Mouse (Mus musculus) stomach, embryonic 14.5 days (tissue): Measurements from ENCODE around the gene Mrps18c. TPM values are rescaled to one million over a fixed set of nuclear protein-coding genes. Genes with fewer than 3 reads are reported as not detected.

Experiments
- ATAC-seq: fragments of 200-750 bp; cut with Nextera tagmentation; 2 replicates; pipeline ENCODE4 v1.8.0; 2017; ENCODE audit warnings: low read depth, moderate TSS enrichment; ENCODE audit not compliant: insufficient number of reproducible peaks, insufficient read depth, low FRiP score
- H3K27ac ChIP-seq: fragments of 300-500 bp; sonication (generic); 2 replicates; pipeline ENCODE4 v1.5.1; 2014; ENCODE audit warnings: mild to moderate bottlenecking, low read length, moderate library complexity, mixed read lengths
- H3K27me3 ChIP-seq: fragments of 300-500 bp; sonication (generic); 2 replicates; pipeline ENCODE4 v1.6.1; 2014; ENCODE audit warnings: low read length, control low read depth, mixed read lengths; ENCODE audit not compliant: control insufficient read depth, insufficient read depth
- H3K36me3 ChIP-seq: fragments of 300-500 bp; sonication (generic); 2 replicates; pipeline ENCODE4 v1.6.1; 2014; ENCODE audit warnings: mild to moderate bottlenecking, control low read depth, low read length, moderate library complexity, mixed read lengths; ENCODE audit not compliant: control insufficient read depth, insufficient read depth
- H3K4me1 ChIP-seq: fragments of 300-500 bp; sonication (generic); 2 replicates; pipeline ENCODE4 v1.6.1; 2014; ENCODE audit warnings: low read length, control low read depth, mixed read lengths; ENCODE audit not compliant: control insufficient read depth, insufficient read depth
- H3K4me2 ChIP-seq: fragments of 300-500 bp; sonication (generic); replicated peaks from 2 replicates; pipeline ENCODE4 v1.6.1; 2014; ENCODE audit warnings: low read depth, low read length, control low read depth
- H3K4me3 ChIP-seq: fragments of 300-500 bp; sonication (generic); 2 replicates; pipeline ENCODE4 v1.5.1; 2014; ENCODE audit warnings: low read depth, low read length, control low read depth
- H3K9ac ChIP-seq: fragments of 300-500 bp; sonication (generic); replicated peaks from 2 replicates; pipeline ENCODE4 v1.6.1; 2014; ENCODE audit warnings: low read depth, mild to moderate bottlenecking, control low read depth, low read length, moderate library complexity, mixed read lengths
- H3K9me3 ChIP-seq: fragments of 300-500 bp; sonication (generic); 2 replicates; pipeline ENCODE4 v1.6.1; 2016; ENCODE audit warnings: low read depth, low read length, control low read depth; ENCODE audit not compliant: control insufficient read depth
- WGBS: fragments of 180-500 bp; shearing (Covaris S2); extraction: QIAGEN DNeasy Blood & Tissue Kit; methylation state at CpG from one replicate; pipeline ENCODE4 v1.1.7; 2014; 5-methylcytosine and 5-hydroxymethylcytosine counted together
- polyA plus RNA-seq: library from polyadenylated mRNA; unstranded; fragments of >200 nt; fragmentation: Nextera tagmentation; extraction: Ambion mirVana; gene quantifications from 2 replicates; pipeline ENCODE4 v1.2.1, GENCODE M21; 2014

Mrps18c gene
- polyA plus RNA-seq, 1 experiment from 2014 or later: 176 TPM

GRCm38 (mm10) chr5:100853963-100854362, 55.5 kb downstream of the Mrps18c start:
- Histone ChIP-seq H3K9me3 (no peaks in the 10 kb centered on the region), H3K4me3 (no peak overlapping the region), H3K4me1 (no peaks in the 10 kb centered on the region), H3K36me3 (no peaks in the 10 kb centered on the region), H3K27me3 (no peaks in the 10 kb centered on the region), H3K4me2 (no peak overlapping the region), H3K9ac (no peak overlapping the region), H3K27ac (no peak overlapping the region)
- no peak for ATAC-seq
- 68% methylated on average over 4 of the region's 4 CpGs for WGBS

Other genes starting within 250 kb of the Mrps18c start
- 148 and 159 TPM in 2 replicates for gene Plac8, start 226.4 kb upstream of the Mrps18c start, polyA plus RNA-seq
- gene Coq2, start 123.5 kb upstream of the Mrps18c start, polyA plus RNA-seq: 67.9 and 75.2 TPM in 2 replicates
- 4.9 and 6.5 TPM in 2 replicates for gene Hpse, start 78.9 kb upstream of the Mrps18c start, polyA plus RNA-seq
- gene Helq, start within 50 bp of the Mrps18c start, polyA plus RNA-seq: 21.0 and 22.2 TPM in 2 replicates
- 30.3 and 35.1 TPM in 2 replicates for gene Abraxas1, start 22.3 kb downstream of the Mrps18c start, polyA plus RNA-seq
- gene Gpat3, start 47.1 kb downstream of the Mrps18c start, polyA plus RNA-seq: 2.0 and 2.9 TPM in 2 replicates